Mouse (Mus musculus) CH12.LX (cell line): ENCODE measurements at regions not wholly inside any gene's neighbourhood (a gene's known extent, or its start where the extent isn't known, plus 50 kb on each side); places are given as distances from the start of the nearest gene placed in this dataset.

ENCODE experiments used
- CTCF ChIP-seq, 2 experiments: IDR thresholded peaks in 1 of 2; conservative IDR thresholded peaks in 1 of 2; 2 replicates each; pipeline ENCODE4 v1.5.1; 2011 to 2012; ENCODE audit warnings: low read depth in 2 of 2, low read length in 2 of 2, improper control_type of control experiment in 1 of 2, inconsistent platforms in 1 of 2, mild to moderate bottlenecking in 1 of 2, moderate library complexity in 1 of 2
- EP300 ChIP-seq: IDR thresholded peaks from 2 replicates; pipeline ENCODE4 v1.6.1; 2011; ENCODE audit warnings: low read length, improper control_type of control experiment
- GABPA ChIP-seq: IDR thresholded peaks from 2 replicates; pipeline ENCODE4 v1.6.1; 2012; ENCODE audit warnings: low read depth, low read length, improper control_type of control experiment, inconsistent platforms; ENCODE audit not compliant: insufficient replicate concordance
- KAT2A ChIP-seq: IDR thresholded peaks from 2 replicates; pipeline ENCODE4 v1.6.1; 2012; ENCODE audit warnings: low read length, improper control_type of control experiment, inconsistent platforms; ENCODE audit not compliant: insufficient replicate concordance
- MAFK ChIP-seq: IDR thresholded peaks from 2 replicates; pipeline ENCODE4 v1.6.1; 2011; ENCODE audit warnings: low read length, improper control_type of control experiment; ENCODE audit not compliant: insufficient replicate concordance
- MAZ ChIP-seq: IDR thresholded peaks from 2 replicates; pipeline ENCODE4 v1.6.1; 2012; ENCODE audit warnings: low read depth, mild to moderate bottlenecking, inconsistent platforms, low read length, improper control_type of control experiment, moderate library complexity
- MYC ChIP-seq: IDR thresholded peaks from 2 replicates; pipeline ENCODE4 v1.6.1; 2011; ENCODE audit warnings: low read depth, mild to moderate bottlenecking, improper control_type of control experiment, low read length
- NRF1 ChIP-seq: IDR thresholded peaks from 2 replicates; pipeline ENCODE4 v1.6.1; 2014; ENCODE audit warnings: low read depth, mild to moderate bottlenecking, inconsistent platforms, low read length, improper control_type of control experiment, moderate library complexity
- POLR2A ChIP-seq: IDR thresholded peaks from 2 replicates; pipeline ENCODE4 v1.6.1; 2011; ENCODE audit warnings: low read depth, mild to moderate bottlenecking, improper control_type of control experiment, low read length
- SMC3 ChIP-seq: IDR thresholded peaks from 2 replicates; pipeline ENCODE4 v1.6.1; 2011; ENCODE audit warnings: low read depth, low read length, improper control_type of control experiment
- USF1 ChIP-seq: IDR thresholded peaks from 2 replicates; pipeline ENCODE4 v1.6.1; 2014; ENCODE audit warnings: low read depth, mild to moderate bottlenecking, inconsistent platforms, low read length, improper control_type of control experiment
- USF2 ChIP-seq: conservative IDR thresholded peaks from 2 replicates; pipeline ENCODE4 v1.6.1; 2011; ENCODE audit warnings: low read depth, low read length, improper control_type of control experiment

DNA sequence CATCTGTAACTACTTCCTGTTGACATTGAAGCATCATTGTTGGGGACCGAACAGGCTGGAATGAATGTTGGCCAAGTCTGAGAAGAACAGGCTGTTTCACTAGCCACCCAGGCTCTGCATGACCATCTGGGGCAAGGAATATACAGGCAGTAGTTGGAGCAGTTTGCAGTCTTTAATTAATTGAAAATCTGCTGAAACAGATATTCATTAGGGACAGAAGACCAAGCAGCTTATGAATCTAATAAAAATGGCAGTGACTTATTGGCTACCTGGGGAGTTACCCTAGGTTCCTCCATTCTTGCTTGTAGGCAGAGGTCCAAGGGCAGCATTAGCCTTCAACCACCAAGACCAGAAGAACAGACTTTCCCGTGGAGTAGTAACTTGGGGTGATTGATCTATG is 1262.2 kb downstream of the Dnajb9 start:
- TF ChIP-seq CTCF (conservative IDR thresholded peaks at IDR 0.05 in 1 of 2, IDR thresholded peaks at IDR 0.05 in 1 of 2; ENCODE audit: low read depth in 2 of 2, low read length in 2 of 2), result no peak
- no peak for TF ChIP-seq EP300
- no peak for TF ChIP-seq GABPA
- no peak for TF ChIP-seq USF1
- TF ChIP-seq MYC, result no peak
- no peak for TF ChIP-seq KAT2A
- TF ChIP-seq SMC3, result no peak
- no peak for TF ChIP-seq NRF1
- no peak for TF ChIP-seq MAZ
- TF ChIP-seq POLR2A, result no peak
- no peak for TF ChIP-seq USF2
- no peak for TF ChIP-seq MAFK
